Mouse (Mus musculus): ENCODE results near the gene Ednra.

DNA sequence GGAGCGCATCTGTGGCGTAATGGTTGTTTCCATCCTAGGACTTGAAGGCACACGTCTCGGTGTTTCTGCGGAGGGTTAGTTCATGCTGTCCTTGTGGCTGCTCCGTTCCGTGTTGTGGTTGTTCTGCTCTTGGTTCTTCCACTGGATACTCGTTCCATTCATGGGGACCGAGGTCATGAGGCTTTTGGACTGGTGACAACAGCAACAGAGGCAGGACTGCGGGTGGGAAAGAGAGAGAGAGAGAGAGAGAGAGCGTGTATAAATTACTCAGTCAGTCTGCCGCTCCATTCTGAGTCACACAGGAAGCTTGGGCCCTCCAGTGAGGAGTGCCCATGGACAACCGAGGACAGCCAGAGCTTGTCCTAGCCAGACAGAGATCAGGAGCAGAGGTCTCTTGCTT, 59.4 kb downstream of the Ednra start:
- TF ChIP-seq CTCF (IDR thresholded peaks at IDR 0.05; ENCODE audit: control insufficient read depth, insufficient read depth, low read length) (no peak), POLR2A (IDR thresholded peaks at IDR 0.05; ENCODE audit: borderline replicate concordance, control insufficient read depth, low read depth, low read length) (no peak)
